Mouse (Mus musculus): ENCODE data around the gene Lct. TPM values are rescaled to one million over a fixed set of nuclear protein-coding genes. Genes with fewer than 3 reads are reported as not detected.

The Lct gene
- polyA plus RNA-seq, 1 experiment from 2014 or later: not detected

DNA sequence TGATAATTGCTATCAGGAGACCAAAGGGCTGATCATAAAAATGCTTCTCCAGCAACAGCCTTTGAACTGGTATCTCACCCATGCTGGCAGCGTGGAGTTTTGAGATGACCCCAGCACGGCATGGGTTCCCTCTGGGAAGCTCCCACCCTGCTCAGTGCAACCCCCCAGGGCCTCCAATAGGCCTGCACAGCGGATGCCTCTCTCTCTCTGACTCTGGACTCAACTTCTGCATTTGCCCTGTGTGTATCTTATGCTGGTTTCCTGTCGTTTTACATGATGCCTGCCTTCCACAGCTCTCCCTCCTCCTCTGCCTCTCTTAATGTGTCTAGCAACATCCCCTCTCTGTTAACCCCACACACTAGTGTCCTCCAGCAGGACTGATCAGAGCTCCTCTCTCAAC lies 13.5 kb downstream of the Lct start:
- Histone ChIP-seq H3K4me1 (ENCODE audit: control insufficient read depth, insufficient read depth, low read length) (no peaks in the 10 kb centered on the region), H3K9me3 (replicated peaks; ENCODE audit: control insufficient read depth, low read length) (no peaks in the 10 kb centered on the region), H3K27me3 (ENCODE audit: control insufficient read depth, insufficient read depth, low read length) (no peaks in the 10 kb centered on the region), H3K9ac (ENCODE audit: low read depth, low read length) (no peak overlapping the region), H3K4me2 (no peak overlapping the region), H3K27ac (ENCODE audit: low read depth, low read length) (no peak overlapping the region), H3K4me3 (ENCODE audit: low read depth, low read length) (no peak overlapping the region), H3K36me3 (ENCODE audit: control insufficient read depth, insufficient read depth, low read length) (no peaks in the 10 kb centered on the region)
- ATAC-seq (replicated peaks; ENCODE audit: insufficient number of reproducible peaks, low FRiP score, low TSS enrichment): no peak
- WGBS (ENCODE audit: insufficient replicate concordance): 63% methylated on average over 4 of the region's 4 CpGs

GRCm38 (mm10) chr1:128309043-128309442 lies 19.1 kb downstream of the Lct start:
- no peaks in the 10 kb centered on the region for H3K36me3 ChIP-seq (ENCODE audit: control insufficient read depth, insufficient read depth, low read length)
- H3K9ac ChIP-seq (ENCODE audit: low read depth, low read length): no peak overlapping the region
- H3K27ac ChIP-seq (ENCODE audit: low read depth, low read length): no peak overlapping the region
- H3K4me2 ChIP-seq: no peak overlapping the region
- 76% methylated on average over 3 of the region's 3 CpGs for WGBS (ENCODE audit: insufficient replicate concordance)
- no peaks in the 10 kb centered on the region for H3K27me3 ChIP-seq (ENCODE audit: control insufficient read depth, insufficient read depth, low read length)
- no peak overlapping the region for H3K4me3 ChIP-seq (ENCODE audit: low read depth, low read length)
- no peak for ATAC-seq (replicated peaks; ENCODE audit: insufficient number of reproducible peaks, low FRiP score, low TSS enrichment)
- no peaks in the 10 kb centered on the region for H3K9me3 ChIP-seq (replicated peaks; ENCODE audit: control insufficient read depth, low read length)
- no peaks in the 10 kb centered on the region for H3K4me1 ChIP-seq (ENCODE audit: control insufficient read depth, insufficient read depth, low read length)

GRCm38 (mm10) chr1:128303900-128304299 lies 24.2 kb downstream of the Lct start:
- H3K4me2 ChIP-seq: no peak overlapping the region
- H3K4me3 ChIP-seq (ENCODE audit: low read depth, low read length): no peak overlapping the region
- no peaks in the 10 kb centered on the region; the same call in 1 of the 2 replicates for H3K36me3 ChIP-seq (ENCODE audit: control insufficient read depth, insufficient read depth, low read length)
- no peak for ATAC-seq (replicated peaks; ENCODE audit: insufficient number of reproducible peaks, low FRiP score, low TSS enrichment)
- H3K27me3 ChIP-seq (ENCODE audit: control insufficient read depth, insufficient read depth, low read length): no peaks in the 10 kb centered on the region
- 86% methylated on average over 16 of the region's 16 CpGs for WGBS (ENCODE audit: insufficient replicate concordance)
- no peaks in the 10 kb centered on the region for H3K9me3 ChIP-seq (replicated peaks; ENCODE audit: control insufficient read depth, low read length)
- no peak overlapping the region for H3K9ac ChIP-seq (ENCODE audit: low read depth, low read length)
- no peak overlapping the region for H3K27ac ChIP-seq (ENCODE audit: low read depth, low read length)
- H3K4me1 ChIP-seq (ENCODE audit: control insufficient read depth, insufficient read depth, low read length): no peaks in the 10 kb centered on the region

DNA sequence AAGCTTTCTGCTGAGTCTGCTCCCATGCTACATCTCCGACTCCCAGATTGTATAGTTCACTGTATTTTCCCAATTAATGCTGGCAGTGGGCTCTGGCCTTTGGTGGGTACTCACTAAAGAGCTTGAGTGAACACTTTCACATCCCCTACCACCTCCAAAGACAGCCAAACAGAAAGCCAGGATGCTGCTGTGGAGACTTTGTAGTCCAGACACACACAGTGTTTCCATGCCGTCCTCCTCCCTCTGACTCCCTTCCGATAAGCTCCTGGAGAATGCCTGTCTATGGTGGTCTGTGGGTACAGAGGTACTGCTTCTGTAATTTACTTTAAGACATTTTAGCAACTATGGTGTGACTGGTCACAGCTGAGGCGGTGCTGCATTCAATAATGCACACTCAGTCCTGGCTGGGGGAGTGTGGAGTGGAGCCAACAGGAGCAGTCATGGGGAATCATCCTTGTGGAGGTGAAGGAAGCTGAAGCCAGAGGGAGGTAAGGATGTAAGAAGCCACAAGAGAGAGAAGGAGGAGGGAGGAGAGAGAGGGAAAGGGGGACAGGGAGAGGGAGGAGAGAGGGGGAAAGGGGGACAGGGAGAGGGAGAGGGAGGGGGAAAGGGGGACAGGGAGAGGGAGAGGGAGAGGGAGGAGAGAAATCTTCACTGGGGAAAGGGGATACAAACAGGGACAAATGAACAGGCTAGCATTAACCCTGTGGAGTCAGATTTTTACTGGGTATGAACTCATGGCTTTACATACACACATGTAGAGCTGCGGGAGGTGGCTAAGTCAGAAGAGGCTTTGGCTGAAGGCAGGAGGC lies 32.2 kb downstream of the Lct start:
- Histone ChIP-seq H3K9me3 (replicated peaks; ENCODE audit: control insufficient read depth, low read length) (no peaks in the 10 kb centered on the region), H3K27me3 (ENCODE audit: control insufficient read depth, insufficient read depth, low read length) (no peaks in the 10 kb centered on the region), H3K4me1 (ENCODE audit: control insufficient read depth, insufficient read depth, low read length) (no peaks in the 10 kb centered on the region), H3K4me2 (no peak overlapping the region), H3K9ac (ENCODE audit: low read depth, low read length) (no peak overlapping the region), H3K36me3 (ENCODE audit: control insufficient read depth, insufficient read depth, low read length) (no peaks in the 10 kb centered on the region), H3K27ac (ENCODE audit: low read depth, low read length) (no peak overlapping the region), H3K4me3 (ENCODE audit: low read depth, low read length) (no peak overlapping the region)
- WGBS (ENCODE audit: insufficient replicate concordance): 77% methylated on average over 5 of the region's 5 CpGs
- no peak; the same call in 1 of the 2 replicates for ATAC-seq (replicated peaks; ENCODE audit: insufficient number of reproducible peaks, low FRiP score, low TSS enrichment)

GRCm38 (mm10) chr1:128295296-128295695 lies 32.8 kb downstream of the Lct start:
- WGBS (ENCODE audit: insufficient replicate concordance): 60% methylated on average over 8 of the region's 8 CpGs
- Histone ChIP-seq H3K4me2 (no peak overlapping the region), H3K9ac (ENCODE audit: low read depth, low read length) (no peak overlapping the region), H3K9me3 (replicated peaks; ENCODE audit: control insufficient read depth, low read length) (no peaks in the 10 kb centered on the region), H3K4me3 (ENCODE audit: low read depth, low read length) (no peak overlapping the region), H3K27me3 (ENCODE audit: control insufficient read depth, insufficient read depth, low read length) (no peaks in the 10 kb centered on the region), H3K36me3 (ENCODE audit: control insufficient read depth, insufficient read depth, low read length) (no peaks in the 10 kb centered on the region), H3K27ac (ENCODE audit: low read depth, low read length) (no peak overlapping the region), H3K4me1 (ENCODE audit: control insufficient read depth, insufficient read depth, low read length) (no peaks in the 10 kb centered on the region)
- no peak for ATAC-seq (replicated peaks; ENCODE audit: insufficient number of reproducible peaks, low FRiP score, low TSS enrichment)

DNA sequence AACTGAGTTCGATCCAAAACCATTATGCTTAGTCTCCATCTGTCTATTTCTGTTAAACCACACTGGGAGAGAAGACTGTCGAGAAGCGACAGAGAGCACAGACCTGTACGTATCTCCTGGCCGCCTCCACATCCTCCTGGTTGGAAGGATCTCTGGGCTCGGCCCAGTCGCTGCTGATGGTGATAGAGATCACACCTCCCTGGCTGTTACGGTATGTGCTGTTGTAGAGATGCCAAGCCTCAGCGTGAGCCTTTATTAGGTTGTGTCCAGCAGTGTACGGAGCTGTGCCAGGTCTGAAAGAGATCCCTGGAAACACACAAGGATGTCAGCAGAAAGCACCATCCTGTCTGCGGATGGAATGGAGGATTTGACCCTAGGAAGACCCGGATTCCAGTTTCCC lies 34.6 kb downstream of the Lct start:
- ATAC-seq (replicated peaks; ENCODE audit: insufficient number of reproducible peaks, low FRiP score, low TSS enrichment): no peak
- no peaks in the 10 kb centered on the region for H3K4me1 ChIP-seq (ENCODE audit: control insufficient read depth, insufficient read depth, low read length)
- no peaks in the 10 kb centered on the region for H3K36me3 ChIP-seq (ENCODE audit: control insufficient read depth, insufficient read depth, low read length)
- no peak overlapping the region for H3K4me2 ChIP-seq
- no peaks in the 10 kb centered on the region for H3K9me3 ChIP-seq (replicated peaks; ENCODE audit: control insufficient read depth, low read length)
- no peaks in the 10 kb centered on the region for H3K27me3 ChIP-seq (ENCODE audit: control insufficient read depth, insufficient read depth, low read length)
- WGBS (ENCODE audit: insufficient replicate concordance): 81% methylated on average over 12 of the region's 12 CpGs
- H3K27ac ChIP-seq (ENCODE audit: low read depth, low read length): no peak overlapping the region
- H3K4me3 ChIP-seq (ENCODE audit: low read depth, low read length): no peak overlapping the region
- no peak overlapping the region for H3K9ac ChIP-seq (ENCODE audit: low read depth, low read length)

DNA sequence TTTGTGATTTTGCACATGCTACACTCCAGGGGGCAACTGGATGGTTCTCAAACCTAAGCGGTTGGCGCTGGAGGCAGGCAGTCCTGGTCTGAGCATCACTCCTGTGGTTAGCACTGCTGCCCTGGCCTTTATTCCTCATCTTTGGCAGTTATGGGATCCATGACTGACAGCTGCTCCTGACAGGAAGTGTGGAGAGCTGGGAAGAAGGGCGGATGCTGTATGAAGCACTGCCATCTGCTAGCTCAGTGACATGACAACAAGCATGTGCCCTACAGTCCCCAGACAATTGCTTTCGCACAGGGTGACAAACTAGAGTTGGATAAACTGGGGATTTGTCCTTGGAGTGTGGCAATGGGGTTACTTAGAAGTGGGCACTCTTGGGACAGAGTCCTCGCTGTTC lies 37.8 kb downstream of the Lct start:
- Histone ChIP-seq H3K27me3 (ENCODE audit: control insufficient read depth, insufficient read depth, low read length) (no peaks in the 10 kb centered on the region), H3K36me3 (ENCODE audit: control insufficient read depth, insufficient read depth, low read length) (no peaks in the 10 kb centered on the region), H3K9me3 (replicated peaks; ENCODE audit: control insufficient read depth, low read length) (no peaks in the 10 kb centered on the region), H3K9ac (ENCODE audit: low read depth, low read length) (no peak overlapping the region), H3K4me3 (ENCODE audit: low read depth, low read length) (no peak overlapping the region), H3K4me1 (ENCODE audit: control insufficient read depth, insufficient read depth, low read length) (no peaks in the 10 kb centered on the region), H3K27ac (ENCODE audit: low read depth, low read length) (no peak overlapping the region), H3K4me2 (no peak overlapping the region)
- no peak for ATAC-seq (replicated peaks; ENCODE audit: insufficient number of reproducible peaks, low FRiP score, low TSS enrichment)
- 84% methylated on average over 5 of the region's 5 CpGs for WGBS (ENCODE audit: insufficient replicate concordance)

DNA sequence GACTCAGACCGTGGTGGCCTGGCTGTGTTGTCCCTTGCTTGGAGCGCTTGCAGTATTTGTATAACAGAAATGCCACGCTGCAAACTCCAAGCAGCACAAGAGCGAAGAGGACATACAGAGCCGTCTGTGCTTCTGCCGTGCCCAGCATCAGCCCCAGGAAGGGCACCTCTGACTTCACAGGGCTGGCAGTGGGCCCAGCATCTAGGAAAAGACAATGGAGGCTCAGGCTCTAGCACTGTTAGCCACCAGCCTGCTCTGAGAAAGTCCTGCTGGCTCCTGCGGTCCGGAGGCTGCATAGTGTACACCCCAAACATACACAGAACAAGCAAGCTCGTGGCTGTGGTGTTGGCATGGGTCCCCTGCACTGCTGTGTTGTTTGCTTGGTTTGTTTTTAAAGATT lies 43.0 kb downstream of the Lct start:
- Histone ChIP-seq H3K27ac (ENCODE audit: low read depth, low read length) (no peak overlapping the region), H3K9me3 (replicated peaks; ENCODE audit: control insufficient read depth, low read length) (no peaks in the 10 kb centered on the region), H3K9ac (ENCODE audit: low read depth, low read length) (no peak overlapping the region), H3K4me2 (no peak overlapping the region), H3K4me1 (ENCODE audit: control insufficient read depth, insufficient read depth, low read length) (no peaks in the 10 kb centered on the region), H3K36me3 (ENCODE audit: control insufficient read depth, insufficient read depth, low read length) (peaks cover 7% of the 10 kb centered on the region), H3K27me3 (ENCODE audit: control insufficient read depth, insufficient read depth, low read length) (no peaks in the 10 kb centered on the region), H3K4me3 (ENCODE audit: low read depth, low read length) (no peak overlapping the region)
- ATAC-seq (replicated peaks; ENCODE audit: insufficient number of reproducible peaks, low FRiP score, low TSS enrichment): no peak
- 88% methylated on average over 9 of the region's 9 CpGs for WGBS (ENCODE audit: insufficient replicate concordance)

DNA sequence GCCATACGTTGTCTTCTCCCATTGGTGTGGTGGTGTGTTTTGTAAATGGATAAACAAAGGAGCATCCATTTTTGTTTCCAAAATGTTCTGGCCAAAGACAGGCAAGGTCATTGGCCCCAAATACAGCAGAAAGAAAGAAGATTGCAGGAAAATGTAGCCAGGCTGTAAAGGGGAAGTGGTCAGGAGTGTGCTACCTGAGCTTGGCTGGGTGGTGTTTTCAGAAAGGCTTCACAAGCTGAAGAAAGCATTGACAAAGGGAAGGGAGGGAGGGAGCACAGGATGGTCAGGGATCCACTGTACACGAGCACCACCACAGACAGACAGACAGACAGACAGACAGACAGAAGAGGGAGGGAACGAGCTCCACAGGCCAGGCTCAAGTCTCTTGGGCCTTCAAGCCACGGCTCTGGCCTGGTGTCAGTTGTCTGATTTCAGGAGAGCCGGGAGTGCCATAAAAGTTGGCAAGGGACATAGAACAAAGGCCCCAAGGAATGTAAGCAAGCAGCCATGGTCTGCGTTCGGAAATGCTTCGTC lies 43.9 kb downstream of the Lct start:
- 83% methylated on average over 8 of the region's 8 CpGs for WGBS (ENCODE audit: insufficient replicate concordance)
- no peak overlapping the region for H3K9ac ChIP-seq (ENCODE audit: low read depth, low read length)
- H3K36me3 ChIP-seq (ENCODE audit: control insufficient read depth, insufficient read depth, low read length): peaks cover 16% of the 10 kb centered on the region
- no peaks in the 10 kb centered on the region for H3K9me3 ChIP-seq (replicated peaks; ENCODE audit: control insufficient read depth, low read length)
- H3K4me1 ChIP-seq (ENCODE audit: control insufficient read depth, insufficient read depth, low read length): no peaks in the 10 kb centered on the region
- H3K4me3 ChIP-seq (ENCODE audit: low read depth, low read length): no peak overlapping the region
- no peak overlapping the region for H3K27ac ChIP-seq (ENCODE audit: low read depth, low read length)
- H3K4me2 ChIP-seq: no peak overlapping the region
- H3K27me3 ChIP-seq (ENCODE audit: control insufficient read depth, insufficient read depth, low read length): no peaks in the 10 kb centered on the region
- ATAC-seq (replicated peaks; ENCODE audit: insufficient number of reproducible peaks, low FRiP score, low TSS enrichment): no peak
